Mouse (Mus musculus): ENCODE measurements around the gene Usp35. TPM values are rescaled to one million over a fixed set of nuclear protein-coding genes. Genes with fewer than 3 reads are reported as not detected.

Gene Usp35
- total RNA-seq (2023): 1 to 10 TPM; 5.5 to 8.5 TPM

DNA sequence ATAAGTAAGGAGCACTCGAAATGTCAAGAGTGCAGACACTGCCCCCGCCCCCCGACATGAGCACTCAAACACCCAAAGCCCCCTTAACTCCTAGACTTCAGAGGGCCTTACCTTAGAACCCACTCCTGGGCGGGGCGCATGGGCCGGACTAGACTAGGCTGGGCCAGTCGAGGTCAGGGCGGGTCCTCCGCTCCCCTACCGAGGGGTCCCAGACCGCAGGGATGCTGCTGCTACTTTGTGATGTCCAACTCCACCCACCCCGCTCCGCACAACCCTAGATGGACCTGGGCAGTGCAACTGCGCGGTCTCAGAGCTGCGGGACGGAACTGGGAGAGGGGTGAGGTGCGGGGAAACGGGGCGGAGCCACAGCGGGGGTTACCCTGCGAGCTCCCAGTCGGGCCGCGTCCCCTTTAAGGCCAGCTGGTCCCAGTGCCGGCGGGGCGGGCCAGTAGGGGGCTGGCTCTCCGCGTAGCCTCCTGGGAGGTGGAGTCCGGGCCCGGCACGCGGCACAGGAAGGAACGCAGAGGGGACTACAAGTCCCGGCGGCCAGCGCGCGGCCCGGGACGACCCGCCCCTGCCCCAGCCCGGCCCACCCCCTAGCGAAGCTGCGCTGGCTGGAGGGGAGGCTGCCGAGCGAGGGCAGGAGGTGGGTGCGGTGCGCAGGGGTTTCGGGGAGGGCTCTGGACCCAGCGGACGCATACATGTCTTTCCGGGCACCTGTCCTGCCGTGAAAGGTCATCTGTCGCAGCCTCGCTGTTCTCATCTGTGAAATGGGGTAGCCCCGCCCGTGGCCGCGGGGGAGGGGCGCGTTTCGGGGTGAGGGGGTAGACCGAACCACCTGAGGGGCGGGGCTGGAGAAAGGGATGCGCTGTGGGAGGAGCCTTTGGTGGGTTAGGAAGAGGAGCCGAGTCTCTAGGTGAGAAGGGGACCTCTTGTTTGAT lies at the start of gene Usp35, which contains the start of gene Kctd21:
Gene Usp35 (minus strand): TSS at position 295 of the 941 bp plus-strand sequence.
Gene Kctd21 (plus strand): TSS at position 602 of the 941 bp plus-strand sequence.

Other genes with a start within 250 kb of the Usp35 start
- 1 to 10 TPM; 2.0 to 2.1 TPM for gene Kctd21, start 307 bp upstream of the Usp35 start, total RNA-seq (2023)
- 10 to 100 TPM; 16.6 to 21.0 TPM for gene Alg8, start 39.6 kb upstream of the Usp35 start, total RNA-seq (2023)
- 10 to 100 TPM; 52.5 to 61.9 TPM for gene Ndufc2, start 68.0 kb upstream of the Usp35 start, total RNA-seq (2023)
- not detected for gene Thrsp, start 85.7 kb upstream of the Usp35 start, total RNA-seq (2023)
- gene Kctd14, start 119.3 kb upstream of the Usp35 start, total RNA-seq (2023): 10 to 100 TPM in 1 of 2 experiments, 1 to 10 TPM in 1; 7.7 to 12.5 TPM
- gene Ints4, start 148.9 kb upstream of the Usp35 start, total RNA-seq (2023): 100 to 1,000 TPM in 1 of 2 experiments, 10 to 100 TPM in 1; 92.6 to 101 TPM
- 10 to 100 TPM in 1 of 2 experiments, 1 to 10 TPM in 1; 7.8 to 13.8 TPM for gene Aamdc, start 247.5 kb upstream of the Usp35 start, total RNA-seq (2023)
- gene Rsf1, start 247.9 kb upstream of the Usp35 start, total RNA-seq (2023): 10 to 100 TPM; 72.1 to 77.8 TPM

All from B cell, adult 67 days (primary cell).